Mouse (Mus musculus): ENCODE data around the gene Sp1. TPM values are rescaled to one million over a fixed set of nuclear protein-coding genes. Genes with fewer than 3 reads are reported as not detected.

Gene Sp1
- total and polyA plus RNA-seq, 2 experiments from 2014 or later: 2.8 to 20.9 TPM

DNA sequence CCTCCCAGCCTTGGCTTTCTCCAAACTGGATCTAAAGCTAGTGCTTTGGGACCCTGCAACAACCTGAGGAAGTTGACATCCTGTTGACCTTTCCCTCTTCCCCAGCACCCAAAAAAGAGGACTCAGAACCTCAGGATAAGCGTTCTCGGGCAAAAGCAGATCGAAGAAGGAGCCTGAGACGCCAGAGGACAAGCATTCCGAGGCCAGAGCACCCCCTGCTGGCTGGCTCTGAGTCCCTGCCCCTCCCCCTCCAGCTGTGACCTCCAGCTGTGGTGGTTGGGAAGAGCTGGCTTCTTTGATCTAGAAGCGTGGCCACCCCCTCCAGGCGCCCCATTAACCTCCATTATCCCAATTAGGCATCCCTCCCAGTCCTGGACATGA is 28.8 kb upstream of the Sp1 start:
- peak overlapping the region; percentile 63 for H3K4me3 ChIP-seq (ENCODE audit: low read depth, low read length)
- no peaks in the 10 kb centered on the region for H3K4me1 ChIP-seq (ENCODE audit: insufficient read depth, low read length)
- ATAC-seq (ENCODE audit: low FRiP score) (peak; percentile 74; the same call in 1 of the 2 replicates), DNase-seq (ENCODE audit: low spot score) (peak; percentile 86)
- peak; percentile 87 for TF ChIP-seq CTCF (IDR thresholded peaks at IDR 0.05)
- WGBS: under 1% methylated on average over 7 of the region's 7 CpGs
- H3K27ac ChIP-seq (ENCODE audit: low read depth, low read length): peak overlapping the region; percentile 43; the same call in 1 of the 2 replicates
- no peaks in the 10 kb centered on the region for H3K9me3 ChIP-seq (ENCODE audit: low read length)
- H3K4me2 ChIP-seq (ENCODE audit: low read depth, low read length, poor library complexity, severe bottlenecking): peak overlapping the region; percentile 100
- peak overlapping the region; percentile 66 for H3K9ac ChIP-seq (replicated peaks; ENCODE audit: low read length, poor library complexity, severe bottlenecking)
- H3K36me3 ChIP-seq (ENCODE audit: insufficient read depth, low read length): no peaks in the 10 kb centered on the region
- H3K27me3 ChIP-seq (ENCODE audit: insufficient read depth, low read length): no peaks in the 10 kb centered on the region

GRCm38 (mm10) chr15:102377810-102378262 is 28.1 kb upstream of the Sp1 start:
- Histone ChIP-seq H3K4me2 (ENCODE audit: low read depth, low read length, poor library complexity, severe bottlenecking) (peak overlapping the region; percentile 100), H3K36me3 (ENCODE audit: insufficient read depth, low read length) (no peaks in the 10 kb centered on the region), H3K4me3 (ENCODE audit: low read depth, low read length) (no peak overlapping the region; the same call in 1 of the 2 replicates), H3K4me1 (ENCODE audit: insufficient read depth, low read length) (no peaks in the 10 kb centered on the region), H3K9ac (replicated peaks; ENCODE audit: low read length, poor library complexity, severe bottlenecking) (no peak overlapping the region), H3K9me3 (ENCODE audit: low read length) (no peaks in the 10 kb centered on the region), H3K27me3 (ENCODE audit: insufficient read depth, low read length) (no peaks in the 10 kb centered on the region), H3K27ac (ENCODE audit: low read depth, low read length) (no peak overlapping the region)
- no peak for TF ChIP-seq CTCF (IDR thresholded peaks at IDR 0.05)
- 5% methylated on average over 10 of the region's 10 CpGs for WGBS
- ATAC-seq (ENCODE audit: low FRiP score): no peak
- DNase-seq (ENCODE audit: low spot score): peak; percentile 34

DNA sequence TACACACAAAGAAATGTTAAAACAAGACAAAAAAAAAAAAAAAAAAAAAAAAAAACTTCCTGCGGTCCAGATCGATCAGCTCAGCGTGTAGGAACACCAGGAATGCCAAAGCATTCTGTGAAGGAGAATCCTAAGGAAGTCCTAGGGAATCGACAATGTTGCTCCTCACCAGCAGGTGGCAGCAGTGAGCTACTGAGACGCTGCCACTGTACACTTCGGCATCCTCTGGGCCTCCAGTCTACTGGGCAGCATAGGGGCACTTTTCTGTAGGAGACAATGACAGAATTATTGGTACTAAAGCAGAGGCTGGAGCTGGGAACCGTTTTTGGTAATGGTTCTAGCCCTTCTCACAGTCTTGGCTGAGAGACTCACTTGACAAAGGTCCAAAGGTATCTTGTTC is 24.4 kb upstream of the Sp1 start:
- no peak overlapping the region for H3K27ac ChIP-seq (ENCODE audit: low read depth, low read length)
- H3K9me3 ChIP-seq (ENCODE audit: low read length): no peaks in the 10 kb centered on the region
- H3K27me3 ChIP-seq (ENCODE audit: insufficient read depth, low read length): no peaks in the 10 kb centered on the region
- no peak overlapping the region for H3K4me2 ChIP-seq (ENCODE audit: low read depth, low read length, poor library complexity, severe bottlenecking)
- no peaks in the 10 kb centered on the region for H3K4me1 ChIP-seq (ENCODE audit: insufficient read depth, low read length)
- no peak overlapping the region for H3K4me3 ChIP-seq (ENCODE audit: low read depth, low read length)
- peak; percentile 96 for TF ChIP-seq CTCF (IDR thresholded peaks at IDR 0.05)
- peak; percentile 90 for DNase-seq (ENCODE audit: low spot score)
- peak; percentile 49; the same call in 1 of the 2 replicates for ATAC-seq (ENCODE audit: low FRiP score)
- no peaks in the 10 kb centered on the region for H3K36me3 ChIP-seq (ENCODE audit: insufficient read depth, low read length)
- WGBS: 0% methylated on average over 7 of the region's 7 CpGs
- no peak overlapping the region for H3K9ac ChIP-seq (replicated peaks; ENCODE audit: low read length, poor library complexity, severe bottlenecking)

GRCm38 (mm10) chr15:102383671-102384070 is 22.3 kb upstream of the Sp1 start:
- 95% methylated on average over 6 of the region's 6 CpGs for WGBS
- no peak overlapping the region for H3K9ac ChIP-seq (replicated peaks; ENCODE audit: low read length, poor library complexity, severe bottlenecking)
- H3K9me3 ChIP-seq (ENCODE audit: low read length): no peaks in the 10 kb centered on the region
- DNase-seq (ENCODE audit: low spot score): no peak
- no peaks in the 10 kb centered on the region for H3K27me3 ChIP-seq (ENCODE audit: insufficient read depth, low read length)
- no peaks in the 10 kb centered on the region for H3K4me1 ChIP-seq (ENCODE audit: insufficient read depth, low read length)
- no peak overlapping the region for H3K27ac ChIP-seq (ENCODE audit: low read depth, low read length)
- no peak overlapping the region for H3K4me2 ChIP-seq (ENCODE audit: low read depth, low read length, poor library complexity, severe bottlenecking)
- H3K36me3 ChIP-seq (ENCODE audit: insufficient read depth, low read length): no peaks in the 10 kb centered on the region
- H3K4me3 ChIP-seq (ENCODE audit: low read depth, low read length): no peak overlapping the region
- ATAC-seq (ENCODE audit: low FRiP score): no peak
- no peak for TF ChIP-seq CTCF (IDR thresholded peaks at IDR 0.05)

DNA sequence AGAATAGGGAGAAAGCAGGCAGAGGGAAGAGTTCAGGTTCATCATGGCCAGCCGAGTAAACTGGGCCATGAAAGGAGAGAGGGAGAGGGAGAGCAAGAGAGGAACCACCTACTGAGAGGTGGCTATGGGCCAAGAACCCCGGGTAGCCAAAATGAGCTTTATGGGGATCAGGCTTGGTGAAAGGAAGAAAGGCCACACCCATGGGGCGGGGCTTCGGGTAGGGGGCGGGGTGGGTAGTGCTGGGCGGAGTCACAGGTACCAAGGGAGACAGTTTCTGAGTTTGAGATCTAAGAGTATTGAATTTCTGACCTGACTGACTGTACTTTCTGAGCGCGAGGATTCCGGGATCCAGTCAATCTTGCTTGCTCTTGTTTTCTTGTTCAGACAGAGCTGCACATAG is 19.3 kb upstream of the Sp1 start:
- TF ChIP-seq CTCF (IDR thresholded peaks at IDR 0.05): no peak
- no peak overlapping the region for H3K9ac ChIP-seq (replicated peaks; ENCODE audit: low read length, poor library complexity, severe bottlenecking)
- no peaks in the 10 kb centered on the region for H3K9me3 ChIP-seq (ENCODE audit: low read length)
- 56% methylated on average over 9 of the region's 9 CpGs for WGBS
- no peaks in the 10 kb centered on the region for H3K27me3 ChIP-seq (ENCODE audit: insufficient read depth, low read length)
- H3K36me3 ChIP-seq (ENCODE audit: insufficient read depth, low read length): no peaks in the 10 kb centered on the region
- H3K4me2 ChIP-seq (ENCODE audit: low read depth, low read length, poor library complexity, severe bottlenecking): no peak overlapping the region
- H3K4me3 ChIP-seq (ENCODE audit: low read depth, low read length): no peak overlapping the region
- DNase-seq (ENCODE audit: low spot score): no peak
- no peaks in the 10 kb centered on the region for H3K4me1 ChIP-seq (ENCODE audit: insufficient read depth, low read length)
- no peak overlapping the region for H3K27ac ChIP-seq (ENCODE audit: low read depth, low read length)
- ATAC-seq (ENCODE audit: low FRiP score): no peak

GRCm38 (mm10) chr15:102388942-102389341 is 17.0 kb upstream of the Sp1 start:
- no peaks in the 10 kb centered on the region for H3K9me3 ChIP-seq (ENCODE audit: low read length)
- H3K4me1 ChIP-seq (ENCODE audit: insufficient read depth, low read length): no peaks in the 10 kb centered on the region
- no peak overlapping the region for H3K27ac ChIP-seq (ENCODE audit: low read depth, low read length)
- H3K4me3 ChIP-seq (ENCODE audit: low read depth, low read length): no peak overlapping the region
- H3K4me2 ChIP-seq (ENCODE audit: low read depth, low read length, poor library complexity, severe bottlenecking): no peak overlapping the region
- WGBS: 77% methylated on average over 3 of the region's 3 CpGs
- no peak for ATAC-seq (ENCODE audit: low FRiP score)
- no peak overlapping the region for H3K9ac ChIP-seq (replicated peaks; ENCODE audit: low read length, poor library complexity, severe bottlenecking)
- no peaks in the 10 kb centered on the region for H3K27me3 ChIP-seq (ENCODE audit: insufficient read depth, low read length)
- no peak for DNase-seq (ENCODE audit: low spot score)
- H3K36me3 ChIP-seq (ENCODE audit: insufficient read depth, low read length): no peaks in the 10 kb centered on the region
- no peak for TF ChIP-seq CTCF (IDR thresholded peaks at IDR 0.05)

Measured in midbrain, postnatal 0 days (tissue).